Mouse (Mus musculus) limb, embryonic 15.5 days (tissue): ENCODE results near the gene Cep128. TPM values are rescaled to one million over a fixed set of nuclear protein-coding genes. Genes with fewer than 3 reads are reported as not detected.

Source experiments
- ATAC-seq: fragments of 200-750 bp; cut with Nextera tagmentation; 2 replicates; pipeline ENCODE4 v1.8.0; 2017; ENCODE audit warnings: low read depth, moderate TSS enrichment; ENCODE audit not compliant: insufficient number of reproducible peaks, low FRiP score, low TSS enrichment
- H3K27ac ChIP-seq: fragments of 300-500 bp; sonication (generic); 2 replicates; pipeline ENCODE4 v1.5.1; 2015; ENCODE audit warnings: moderate library complexity, mild to moderate bottlenecking, inconsistent platforms
- H3K27me3 ChIP-seq: fragments of 300-500 bp; sonication (generic); 2 replicates; pipeline ENCODE4 v1.6.1; 2015; ENCODE audit warnings: inconsistent platforms
- H3K36me3 ChIP-seq: fragments of 300-500 bp; sonication (generic); 2 replicates; pipeline ENCODE4 v1.6.1; 2015; ENCODE audit warnings: inconsistent platforms
- H3K4me1 ChIP-seq: fragments of 300-500 bp; sonication (generic); 2 replicates; pipeline ENCODE4 v1.6.1; 2015; ENCODE audit warnings: inconsistent platforms
- H3K4me2 ChIP-seq: fragments of 300-500 bp; sonication (generic); 2 replicates; pipeline ENCODE4 v1.6.1; 2015; ENCODE audit warnings: mild to moderate bottlenecking, inconsistent platforms
- H3K4me3 ChIP-seq: fragments of 300-500 bp; sonication (generic); 2 replicates; pipeline ENCODE4 v1.5.1; 2015; ENCODE audit warnings: mild to moderate bottlenecking, inconsistent platforms
- H3K9ac ChIP-seq: fragments of 300-500 bp; sonication (generic); 2 replicates; pipeline ENCODE4 v1.6.1; 2015; ENCODE audit warnings: inconsistent platforms
- H3K9me3 ChIP-seq: fragments of 300-500 bp; sonication (generic); 2 replicates; pipeline ENCODE4 v1.6.1; 2016; ENCODE audit warnings: inconsistent platforms
- WGBS: fragments of 180-500 bp; shearing (Covaris S2); methylation state at CpG from one replicate; pipeline ENCODE4 v1.1.7; 2015; 5-methylcytosine and 5-hydroxymethylcytosine counted together
- polyA plus RNA-seq: library from polyadenylated mRNA; unstranded; fragments of >200 nt; fragmentation: Nextera tagmentation; extraction: Ambion mirVana; gene quantifications from 2 replicates; pipeline ENCODE4 v1.2.1, GENCODE M21; 2015

The Cep128 gene
- polyA plus RNA-seq, 1 experiment from 2014 or later, result 8.4 TPM

- no peak overlapping the region for H3K4me3 ChIP-seq
- H3K4me1 ChIP-seq, result no peaks in the 10 kb centered on the region
- H3K36me3 ChIP-seq, result no peaks in the 10 kb centered on the region
- WGBS, result 78% methylated on average over 6 of the region's 6 CpGs
- H3K9ac ChIP-seq, result no peak overlapping the region
- no peak for ATAC-seq
- H3K27me3 ChIP-seq, result no peaks in the 10 kb centered on the region
- H3K9me3 ChIP-seq, result no peaks in the 10 kb centered on the region
- no peak overlapping the region for H3K27ac ChIP-seq
- H3K4me2 ChIP-seq, result no peak overlapping the region
These were observed 223.0 kb downstream of the Cep128 start for GRCm38 (mm10) chr12:91161015-91161730.

GRCm38 (mm10) chr12:91158481-91158880, 225.7 kb downstream of the Cep128 start:
- H3K9me3 ChIP-seq, result no peaks in the 10 kb centered on the region
- H3K36me3 ChIP-seq, result no peaks in the 10 kb centered on the region
- H3K4me2 ChIP-seq, result no peak overlapping the region
- no peak overlapping the region for H3K4me3 ChIP-seq
- 44% methylated on average over 2 of the region's 2 CpGs for WGBS
- no peaks in the 10 kb centered on the region for H3K4me1 ChIP-seq
- no peak for ATAC-seq
- no peak overlapping the region for H3K9ac ChIP-seq
- no peak overlapping the region for H3K27ac ChIP-seq
- no peaks in the 10 kb centered on the region for H3K27me3 ChIP-seq

GRCm38 (mm10) chr12:91154052-91154451, 230.2 kb downstream of the Cep128 start:
- H3K36me3 ChIP-seq, result no peaks in the 10 kb centered on the region
- H3K9ac ChIP-seq, result no peak overlapping the region
- no peak for ATAC-seq
- no peak overlapping the region for H3K27ac ChIP-seq
- 83% methylated on average over 7 of the region's 7 CpGs for WGBS
- H3K27me3 ChIP-seq, result no peaks in the 10 kb centered on the region
- H3K4me1 ChIP-seq, result no peaks in the 10 kb centered on the region
- H3K4me2 ChIP-seq, result no peak overlapping the region
- H3K4me3 ChIP-seq, result no peak overlapping the region
- H3K9me3 ChIP-seq, result no peaks in the 10 kb centered on the region

GRCm38 (mm10) chr12:91149152-91149551, 235.1 kb downstream of the Cep128 start:
- Histone ChIP-seq H3K27ac (no peak overlapping the region), H3K9me3 (no peaks in the 10 kb centered on the region), H3K4me2 (no peak overlapping the region), H3K27me3 (no peaks in the 10 kb centered on the region), H3K36me3 (no peaks in the 10 kb centered on the region), H3K4me3 (no peak overlapping the region), H3K4me1 (no peaks in the 10 kb centered on the region), H3K9ac (no peak overlapping the region)
- no peak for ATAC-seq
- WGBS, result 79% methylated on average over 3 of the region's 3 CpGs

GRCm38 (mm10) chr12:91134740-91135517, 249.3 kb downstream of the Cep128 start:
- no peaks in the 10 kb centered on the region for H3K36me3 ChIP-seq
- H3K4me2 ChIP-seq, result no peak overlapping the region
- no peaks in the 10 kb centered on the region for H3K9me3 ChIP-seq
- no peak for ATAC-seq
- no peak overlapping the region for H3K9ac ChIP-seq
- no peak overlapping the region for H3K4me3 ChIP-seq
- H3K4me1 ChIP-seq, result no peaks in the 10 kb centered on the region
- H3K27me3 ChIP-seq, result no peaks in the 10 kb centered on the region
- 85% methylated on average over 8 of the region's 8 CpGs for WGBS
- no peak overlapping the region for H3K27ac ChIP-seq

- ATAC-seq, result no peak
- no peaks in the 10 kb centered on the region for H3K36me3 ChIP-seq
- H3K27ac ChIP-seq, result no peak overlapping the region
- H3K4me2 ChIP-seq, result no peak overlapping the region
- no peaks in the 10 kb centered on the region for H3K4me1 ChIP-seq
- H3K9me3 ChIP-seq, result no peaks in the 10 kb centered on the region
- no peaks in the 10 kb centered on the region for H3K27me3 ChIP-seq
- WGBS, result 58% methylated on average over 3 of the region's 3 CpGs
- H3K4me3 ChIP-seq, result no peak overlapping the region
- H3K9ac ChIP-seq, result no peak overlapping the region
These were observed 269.2 kb downstream of the Cep128 start for GRCm38 (mm10) chr12:91115054-91115453.

- H3K27me3 ChIP-seq, result no peaks in the 10 kb centered on the region
- H3K27ac ChIP-seq, result no peak overlapping the region
- H3K4me2 ChIP-seq, result no peak overlapping the region
- H3K4me1 ChIP-seq, result no peaks in the 10 kb centered on the region
- no peak overlapping the region for H3K9ac ChIP-seq
- no peaks in the 10 kb centered on the region for H3K36me3 ChIP-seq
- no peaks in the 10 kb centered on the region for H3K9me3 ChIP-seq
- no peak overlapping the region for H3K4me3 ChIP-seq
- 66% methylated on average over 4 of the region's 4 CpGs for WGBS
- no peak for ATAC-seq
These were observed 280.9 kb downstream of the Cep128 start for GRCm38 (mm10) chr12:91103316-91103715.

GRCm38 (mm10) chr12:91097869-91098268, 286.3 kb downstream of the Cep128 start:
- Histone ChIP-seq H3K9ac (no peak overlapping the region), H3K4me1 (no peaks in the 10 kb centered on the region), H3K4me2 (no peak overlapping the region), H3K36me3 (no peaks in the 10 kb centered on the region), H3K27ac (no peak overlapping the region), H3K9me3 (no peaks in the 10 kb centered on the region), H3K4me3 (no peak overlapping the region), H3K27me3 (no peaks in the 10 kb centered on the region)
- 68% methylated on average over 6 of the region's 6 CpGs for WGBS
- no peak for ATAC-seq

- WGBS, result 83% methylated on average over 6 of the region's 6 CpGs
- H3K27me3 ChIP-seq, result no peaks in the 10 kb centered on the region
- no peak overlapping the region for H3K4me2 ChIP-seq
- H3K4me1 ChIP-seq, result no peaks in the 10 kb centered on the region
- ATAC-seq, result no peak
- no peaks in the 10 kb centered on the region for H3K36me3 ChIP-seq
- H3K4me3 ChIP-seq, result no peak overlapping the region
- no peak overlapping the region for H3K9ac ChIP-seq
- no peaks in the 10 kb centered on the region for H3K9me3 ChIP-seq
- no peak overlapping the region for H3K27ac ChIP-seq
These were observed 288.0 kb downstream of the Cep128 start for GRCm38 (mm10) chr12:91096197-91096596.

- Histone ChIP-seq H3K27ac (no peak overlapping the region), H3K9ac (no peak overlapping the region), H3K4me1 (no peaks in the 10 kb centered on the region), H3K9me3 (no peaks in the 10 kb centered on the region), H3K4me3 (no peak overlapping the region), H3K27me3 (no peaks in the 10 kb centered on the region), H3K4me2 (no peak overlapping the region), H3K36me3 (no peaks in the 10 kb centered on the region)
- 86% methylated on average over 4 of the region's 4 CpGs for WGBS
- no peak for ATAC-seq
These were observed 295.9 kb downstream of the Cep128 start for GRCm38 (mm10) chr12:91088271-91088670.

GRCm38 (mm10) chr12:91085967-91086366, 298.2 kb downstream of the Cep128 start:
- H3K27me3 ChIP-seq, result no peaks in the 10 kb centered on the region
- H3K4me2 ChIP-seq, result no peak overlapping the region
- H3K4me3 ChIP-seq, result no peak overlapping the region
- no peak overlapping the region for H3K9ac ChIP-seq
- no peaks in the 10 kb centered on the region for H3K9me3 ChIP-seq
- 88% methylated on average over 9 of the region's 9 CpGs for WGBS
- no peak overlapping the region for H3K27ac ChIP-seq
- no peak for ATAC-seq
- no peaks in the 10 kb centered on the region for H3K4me1 ChIP-seq
- H3K36me3 ChIP-seq, result no peaks in the 10 kb centered on the region

GRCm38 (mm10) chr12:91075600-91075999, 308.6 kb downstream of the Cep128 start:
- Histone ChIP-seq H3K27me3 (no peaks in the 10 kb centered on the region), H3K4me2 (no peak overlapping the region), H3K4me3 (no peak overlapping the region), H3K9ac (no peak overlapping the region), H3K27ac (no peak overlapping the region), H3K9me3 (no peaks in the 10 kb centered on the region), H3K36me3 (no peaks in the 10 kb centered on the region), H3K4me1 (no peaks in the 10 kb centered on the region)
- ATAC-seq, result no peak
- WGBS, result 84% methylated on average over 5 of the region's 5 CpGs
